Mouse (Mus musculus): ENCODE data around the gene Cd151. TPM values are rescaled to one million over a fixed set of nuclear protein-coding genes. Genes with fewer than 3 reads are reported as not detected.

Cd151 gene
- polyA plus RNA-seq, 1 experiment from 2014 or later: 17.0 TPM

- H3K27ac ChIP-seq: no peak overlapping the region
- H3K4me3 ChIP-seq: no peak overlapping the region
- H3K4me1 ChIP-seq: peaks cover 43% of the 10 kb centered on the region
- no peaks in the 10 kb centered on the region for H3K9me3 ChIP-seq
- no peak overlapping the region for H3K9ac ChIP-seq
- no peak overlapping the region for H3K4me2 ChIP-seq (replicated peaks)
- H3K36me3 ChIP-seq: peaks cover 37% of the 10 kb centered on the region
- no peak for ATAC-seq (ENCODE audit: insufficient number of reproducible peaks, insufficient read depth, low FRiP score, low TSS enrichment)
- WGBS: 96% methylated on average over 19 of the region's 19 CpGs
- no peaks in the 10 kb centered on the region for H3K27me3 ChIP-seq
These were observed 35.6 kb upstream of the Cd151 start for GRCm38 (mm10) chr7:141431434-141432185.

GRCm38 (mm10) chr7:141432186-141432611 is 35.0 kb upstream of the Cd151 start:
- no peak for ATAC-seq (ENCODE audit: insufficient number of reproducible peaks, insufficient read depth, low FRiP score, low TSS enrichment)
- Histone ChIP-seq H3K9ac (no peak overlapping the region), H3K27ac (no peak overlapping the region), H3K4me3 (no peak overlapping the region), H3K36me3 (peaks cover 37% of the 10 kb centered on the region), H3K27me3 (no peaks in the 10 kb centered on the region), H3K4me2 (replicated peaks) (no peak overlapping the region), H3K9me3 (no peaks in the 10 kb centered on the region), H3K4me1 (peaks cover 48% of the 10 kb centered on the region)
- 88% methylated on average over 8 of the region's 8 CpGs for WGBS

- Histone ChIP-seq H3K9me3 (no peaks in the 10 kb centered on the region), H3K27ac (no peak overlapping the region), H3K27me3 (no peaks in the 10 kb centered on the region), H3K4me1 (peaks cover 50% of the 10 kb centered on the region), H3K9ac (no peak overlapping the region), H3K4me2 (replicated peaks) (no peak overlapping the region), H3K4me3 (no peak overlapping the region), H3K36me3 (peaks cover 37% of the 10 kb centered on the region)
- ATAC-seq (ENCODE audit: insufficient number of reproducible peaks, insufficient read depth, low FRiP score, low TSS enrichment): no peak
- 84% methylated on average over 6 of the region's 6 CpGs for WGBS
These were observed 34.3 kb upstream of the Cd151 start for GRCm38 (mm10) chr7:141432741-141433516.

DNA sequence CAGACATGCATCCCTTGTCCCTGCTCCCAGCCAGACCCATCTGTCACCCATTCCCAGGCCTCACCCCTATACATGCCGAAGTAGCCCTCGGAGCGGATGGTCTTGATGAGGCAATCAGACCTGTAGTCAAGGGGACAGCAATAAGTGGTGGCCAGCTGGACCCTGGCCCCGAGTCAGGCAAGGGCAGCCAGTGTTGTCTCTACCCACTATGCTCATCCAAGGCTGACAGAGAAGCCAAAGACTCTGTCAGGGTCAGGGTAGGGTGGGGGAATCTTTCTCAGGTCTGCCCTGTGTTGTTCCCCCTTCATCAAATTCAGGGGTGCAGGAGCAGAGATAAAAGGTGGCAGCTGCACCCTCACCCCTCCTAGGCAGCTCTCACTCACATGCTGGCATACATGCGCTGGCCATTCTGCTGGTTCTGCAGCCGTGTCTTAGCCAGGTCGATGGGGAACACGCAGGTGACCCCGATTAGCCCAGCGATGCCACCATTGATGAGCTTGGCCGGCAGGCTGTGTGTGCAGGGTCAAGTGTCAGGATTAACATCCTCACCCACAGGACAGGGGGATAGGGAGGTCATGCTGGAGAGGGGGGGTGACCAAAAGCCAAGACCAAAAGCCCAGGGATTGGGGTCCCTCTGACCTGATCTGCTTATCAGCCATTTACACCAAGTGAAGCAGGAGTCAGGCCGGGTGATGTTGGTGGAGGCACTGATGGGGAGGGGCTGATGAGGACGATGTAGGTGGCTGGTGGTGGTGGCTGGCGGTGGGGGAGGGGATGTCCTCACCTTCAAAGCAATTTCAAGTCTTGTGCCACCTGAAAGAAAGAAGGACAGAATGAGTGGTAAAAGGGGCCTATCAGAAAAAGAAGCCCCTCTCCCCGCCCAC is 33.4 kb upstream of the Cd151 start:
- H3K9me3 ChIP-seq: no peaks in the 10 kb centered on the region
- peaks cover 45% of the 10 kb centered on the region for H3K36me3 ChIP-seq
- peaks cover 47% of the 10 kb centered on the region for H3K4me1 ChIP-seq
- WGBS: 80% methylated on average over 15 of the region's 15 CpGs
- H3K27ac ChIP-seq: no peak overlapping the region
- H3K4me2 ChIP-seq (replicated peaks): peak overlapping the region; percentile 72
- peak overlapping the region; percentile 50 for H3K4me3 ChIP-seq
- no peaks in the 10 kb centered on the region for H3K27me3 ChIP-seq
- ATAC-seq (ENCODE audit: insufficient number of reproducible peaks, insufficient read depth, low FRiP score, low TSS enrichment): no peak
- peak overlapping the region; percentile 68 for H3K9ac ChIP-seq

DNA sequence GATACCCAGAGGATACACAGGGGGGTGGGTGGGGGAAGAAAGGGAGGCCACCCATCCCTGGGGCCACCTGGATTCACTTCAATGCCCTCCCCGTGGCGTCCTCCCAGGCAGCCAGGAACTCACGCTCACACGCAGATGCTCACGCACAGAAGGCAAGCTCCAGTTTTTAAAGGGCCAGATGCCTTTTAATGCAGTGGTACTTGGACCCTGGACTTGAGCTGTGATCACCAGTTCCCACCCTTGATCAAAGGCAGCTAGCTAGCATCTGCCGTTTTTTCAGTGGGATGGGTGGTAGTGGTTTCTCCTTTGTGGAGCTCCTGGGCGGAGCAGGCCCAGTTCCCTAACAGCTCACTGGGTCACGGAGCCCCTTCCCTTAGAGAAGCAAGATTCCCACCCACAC is 32.7 kb upstream of the Cd151 start:
- ATAC-seq (ENCODE audit: insufficient number of reproducible peaks, insufficient read depth, low FRiP score, low TSS enrichment): no peak
- H3K4me2 ChIP-seq (replicated peaks): peak overlapping the region; percentile 72
- peaks cover 52% of the 10 kb centered on the region for H3K36me3 ChIP-seq
- peak overlapping the region; percentile 68 for H3K9ac ChIP-seq
- 14% methylated on average over 8 of the region's 8 CpGs for WGBS
- H3K4me1 ChIP-seq: peaks cover 40% of the 10 kb centered on the region
- peak overlapping the region; percentile 67; the same call in 1 of the 2 replicates for H3K27ac ChIP-seq
- H3K27me3 ChIP-seq: no peaks in the 10 kb centered on the region
- no peaks in the 10 kb centered on the region for H3K9me3 ChIP-seq
- peak overlapping the region; percentile 50 for H3K4me3 ChIP-seq

GRCm38 (mm10) chr7:141435129-141435855 is 31.9 kb upstream of the Cd151 start:
- peak overlapping the region; percentile 67 for H3K27ac ChIP-seq
- H3K9me3 ChIP-seq: no peaks in the 10 kb centered on the region
- peaks cover 57% of the 10 kb centered on the region for H3K36me3 ChIP-seq
- H3K4me1 ChIP-seq: peaks cover 35% of the 10 kb centered on the region
- 5% methylated on average over 17 of the region's 17 CpGs for WGBS
- H3K27me3 ChIP-seq: no peaks in the 10 kb centered on the region
- peak overlapping the region; percentile 72 for H3K4me2 ChIP-seq (replicated peaks)
- no peak for ATAC-seq (ENCODE audit: insufficient number of reproducible peaks, insufficient read depth, low FRiP score, low TSS enrichment)
- H3K4me3 ChIP-seq: peak overlapping the region; percentile 50
- peak overlapping the region; percentile 68 for H3K9ac ChIP-seq

DNA sequence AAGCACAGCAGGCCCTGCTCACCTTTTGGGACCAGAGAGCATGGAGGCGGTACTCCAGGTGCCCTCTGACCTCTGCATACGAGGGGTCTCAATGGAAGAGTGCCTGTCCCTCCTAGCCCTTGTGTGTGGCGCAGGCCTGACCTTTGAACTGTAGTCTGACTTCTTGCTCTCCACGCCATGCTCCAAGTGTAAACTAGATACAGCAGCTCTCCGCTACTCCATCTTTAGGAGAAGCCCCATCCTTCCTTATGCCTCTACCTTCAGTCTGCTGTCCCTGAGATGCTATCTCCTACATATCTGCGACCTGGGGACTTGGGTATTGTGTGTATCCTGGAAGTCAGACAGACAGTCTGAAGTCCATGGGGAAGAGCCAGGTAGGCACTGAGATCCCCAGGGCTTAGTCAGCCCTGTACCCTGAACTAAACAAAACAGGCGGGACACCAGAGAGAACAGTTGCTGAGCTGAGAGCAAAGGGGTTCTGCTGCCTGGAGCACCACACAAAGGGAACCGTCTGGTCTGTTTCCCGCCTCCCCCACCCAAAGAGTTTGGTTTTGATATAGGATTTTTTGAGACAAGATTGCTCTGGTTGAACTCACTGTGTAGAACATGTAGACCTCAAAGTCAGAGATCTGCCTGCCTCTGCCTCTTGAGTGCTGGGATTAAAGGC is 31.2 kb upstream of the Cd151 start:
- H3K27ac ChIP-seq: no peak overlapping the region
- H3K9me3 ChIP-seq: no peaks in the 10 kb centered on the region
- H3K4me1 ChIP-seq: peaks cover 35% of the 10 kb centered on the region
- no peak for ATAC-seq (ENCODE audit: insufficient number of reproducible peaks, insufficient read depth, low FRiP score, low TSS enrichment)
- 76% methylated on average over 9 of the region's 9 CpGs for WGBS
- H3K4me3 ChIP-seq: peak overlapping the region; percentile 67
- peaks cover 56% of the 10 kb centered on the region for H3K36me3 ChIP-seq
- no peaks in the 10 kb centered on the region for H3K27me3 ChIP-seq
- H3K4me2 ChIP-seq (replicated peaks): peak overlapping the region; percentile 92
- no peak overlapping the region for H3K9ac ChIP-seq

- 66% methylated on average over 2 of the region's 2 CpGs for WGBS
- H3K9ac ChIP-seq: peak overlapping the region; percentile 87; the same call in 1 of the 2 replicates
- peaks cover 35% of the 10 kb centered on the region for H3K4me1 ChIP-seq
- H3K27ac ChIP-seq: peak overlapping the region; percentile 72; the same call in 1 of the 2 replicates
- H3K36me3 ChIP-seq: peaks cover 56% of the 10 kb centered on the region
- ATAC-seq (ENCODE audit: insufficient number of reproducible peaks, insufficient read depth, low FRiP score, low TSS enrichment): no peak
- H3K9me3 ChIP-seq: no peaks in the 10 kb centered on the region
- no peaks in the 10 kb centered on the region for H3K27me3 ChIP-seq
- H3K4me3 ChIP-seq: peak overlapping the region; percentile 67
- peak overlapping the region; percentile 92 for H3K4me2 ChIP-seq (replicated peaks)
These were observed 30.7 kb upstream of the Cd151 start for GRCm38 (mm10) chr7:141436523-141436892.

DNA sequence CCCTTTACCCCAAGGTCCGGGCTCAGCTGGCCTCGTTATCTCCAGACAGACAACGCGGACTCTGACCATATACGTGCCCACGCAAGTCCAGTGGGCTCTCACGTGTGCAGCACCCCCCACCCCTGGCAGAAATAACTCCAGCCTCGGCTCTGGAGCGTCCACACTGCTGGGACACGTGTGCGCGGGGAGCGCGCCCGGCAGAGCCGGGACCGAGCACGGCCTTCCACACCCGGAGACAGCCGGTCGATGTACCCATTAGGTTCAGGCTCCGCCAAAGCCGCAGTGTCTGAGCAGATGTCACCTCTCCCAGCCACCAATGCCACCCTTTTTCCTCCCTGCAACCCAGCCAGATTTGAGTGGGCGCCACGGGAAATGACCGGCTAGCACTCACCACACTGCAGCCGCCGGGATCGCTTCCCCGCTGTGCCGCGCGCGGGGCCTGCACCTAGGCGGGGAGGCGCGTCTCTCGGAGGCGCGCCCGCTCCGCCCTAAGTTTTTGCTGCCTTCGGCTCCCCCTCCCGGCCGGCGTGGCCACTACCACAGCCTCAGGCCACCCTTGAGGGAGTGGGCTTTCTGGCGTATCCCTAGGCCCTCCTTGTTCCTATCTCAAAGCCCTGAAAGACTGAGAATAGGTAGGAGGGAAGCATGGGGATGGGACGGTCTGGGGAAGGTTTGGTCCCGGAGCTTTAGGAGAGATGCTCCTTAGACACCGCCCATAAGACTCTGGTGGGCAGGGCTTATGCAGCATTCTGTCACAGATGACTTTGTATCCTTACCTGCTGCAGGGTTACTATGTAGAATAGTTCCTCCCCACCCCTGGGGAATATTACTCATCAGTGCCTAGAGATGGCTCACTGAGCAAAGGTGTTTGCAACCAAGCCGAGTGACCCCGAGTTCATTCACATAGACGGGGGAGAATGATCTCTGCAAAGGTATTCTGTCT is 29.7 kb upstream of the Cd151 start, which contains the start of gene Slc25a22:
TSS of gene Slc25a22 (minus strand) at position 715 of the 943 bp plus-strand sequence.
- peaks cover 53% of the 10 kb centered on the region for H3K36me3 ChIP-seq
- H3K27me3 ChIP-seq: no peaks in the 10 kb centered on the region
- peaks cover 45% of the 10 kb centered on the region for H3K4me1 ChIP-seq
- peak within 1 kb of the TSS; percentile 72 for H3K27ac ChIP-seq
- H3K4me3 ChIP-seq: peak within 1 kb of the TSS; percentile 67
- WGBS: 6% methylated on average over 53 of the region's 53 CpGs
- H3K9ac ChIP-seq: peak within 1 kb of the TSS; percentile 87
- ATAC-seq (ENCODE audit: insufficient number of reproducible peaks, insufficient read depth, low FRiP score, low TSS enrichment): peak; percentile 71
- H3K4me2 ChIP-seq (replicated peaks): peak within 1 kb of the TSS; percentile 92
- H3K9me3 ChIP-seq: no peaks in the 10 kb centered on the region

Measured in embryonic facial prominence, embryonic 12.5 days (tissue).